Comparison of ENCODE assay signal across 9 mouse cellular contexts in the genomic region with DNA sequence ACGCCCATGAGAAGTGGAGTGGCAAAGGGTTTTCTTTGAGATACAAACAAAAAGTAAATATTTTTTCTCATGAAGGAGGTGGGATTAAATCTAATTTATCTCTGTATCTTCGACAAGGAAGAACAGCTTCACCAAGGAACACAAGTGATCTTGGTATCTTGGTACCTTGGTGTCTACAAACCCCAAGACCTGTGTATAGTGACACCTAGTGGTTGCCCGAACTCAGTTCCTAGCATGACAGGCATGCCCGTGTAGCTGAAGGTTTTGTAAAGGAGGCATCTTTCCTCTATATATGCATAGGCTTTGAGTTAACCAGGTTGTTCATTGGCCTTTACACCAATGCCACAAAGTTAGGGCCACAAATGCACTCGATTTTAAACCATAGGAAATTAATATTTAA. TPM values are rescaled to one million over a fixed set of nuclear protein-coding genes. Genes with fewer than 3 reads are reported as not detected.
DNase-seq lines count a peak whose midpoint lies in the region; ATAC-seq lines count a peak whose summit lies in the region.
"Had no signal": no experiment of that assay in that cellular context is flagged by ENCODE, and none has a peak within 500 bp of the region (broad histone marks: within the 10 kb centered on the region; RNA-seq: fewer than 3 reads in every experiment).

No protein-coding gene starts in this region.

- H3K4me3 ChIP-seq in midbrain, embryonic 10.5 days = no peak overlapping the region
- no peak overlapping the region for H3K4me3 ChIP-seq in midbrain, embryonic 15.5 days
- no peak overlapping the region for H3K4me3 ChIP-seq in embryonic facial prominence, embryonic 11.5 days (ENCODE audit: low read depth, low read length)
- H3K4me3 ChIP-seq: megakaryocyte, embryonic 14.5 days had no signal

- peak; percentile 37 for DNase-seq in midbrain, embryonic 10.5 days (ENCODE audit: low spot score)
- DNase-seq in adrenal gland, postnatal 36 days = peak; percentile 45 to 56
- peak; percentile 79 for DNase-seq in embryonic facial prominence, embryonic 11.5 days (ENCODE audit: low spot score)
- peak; percentile 72 for DNase-seq in induced T-regulatory cell, adult 2 months (ENCODE audit: low read depth)
- DNase-seq in left cerebral cortex, adult 11 months (ENCODE audit: low spot score) = peak; percentile 55
- DNase-seq in splenic B cell, adult 2 months (ENCODE audit: low read depth, low spot score) = peak; percentile 51

- H3K36me3 ChIP-seq in midbrain, embryonic 10.5 days = no peaks in the 10 kb centered on the region
- H3K36me3 ChIP-seq in midbrain, embryonic 15.5 days (replicated peaks) = no peaks in the 10 kb centered on the region
- no peaks in the 10 kb centered on the region for H3K36me3 ChIP-seq in embryonic facial prominence, embryonic 11.5 days (replicated peaks; ENCODE audit: control insufficient read depth, insufficient read depth, low read depth, low read length)
- H3K36me3 ChIP-seq in splenic B cell, adult 2 months (ENCODE audit: control insufficient read depth, insufficient read depth, low read length, poor library complexity, severe bottlenecking) = no peaks in the 10 kb centered on the region

- no peak overlapping the region for H3K4me2 ChIP-seq in midbrain, embryonic 15.5 days
- no peak overlapping the region for H3K4me2 ChIP-seq in embryonic facial prominence, embryonic 11.5 days (ENCODE audit: low read depth, low read length)

- no peaks in the 10 kb centered on the region for H3K4me1 ChIP-seq in midbrain, embryonic 10.5 days
- no peaks in the 10 kb centered on the region for H3K4me1 ChIP-seq in midbrain, embryonic 15.5 days
- H3K4me1 ChIP-seq in embryonic facial prominence, embryonic 11.5 days (ENCODE audit: control insufficient read depth, insufficient read depth, low read length) = no peaks in the 10 kb centered on the region
- H3K4me1 ChIP-seq: megakaryocyte, embryonic 14.5 days had no signal

- 35% methylated on average over 5 of the region's 5 CpGs for WGBS in midbrain, embryonic 10.5 days
- WGBS in midbrain, embryonic 15.5 days = 33% methylated on average over 5 of the region's 5 CpGs
- 33% methylated on average over 5 of the region's 5 CpGs for WGBS in embryonic facial prominence, embryonic 11.5 days

- H3K27ac ChIP-seq in midbrain, embryonic 10.5 days (replicated peaks) = no peak overlapping the region
- H3K27ac ChIP-seq in midbrain, embryonic 15.5 days = no peak overlapping the region
- no peak overlapping the region for H3K27ac ChIP-seq in embryonic facial prominence, embryonic 11.5 days (replicated peaks; ENCODE audit: low read depth, low read length)

- ATAC-seq in midbrain, embryonic 15.5 days (replicated peaks) = no peak
- no peak for ATAC-seq in embryonic facial prominence, embryonic 11.5 days (replicated peaks; ENCODE audit: insufficient number of reproducible peaks, low FRiP score, low TSS enrichment, low read depth)
- peak; percentile 87 for ATAC-seq in megakaryocyte progenitor cell, adult 5-6 weeks (replicated peaks; ENCODE audit: poor library complexity)

- no peak overlapping the region for H3K9ac ChIP-seq in midbrain, embryonic 15.5 days
- no peak overlapping the region for H3K9ac ChIP-seq in embryonic facial prominence, embryonic 11.5 days (replicated peaks; ENCODE audit: low read length)

- H3K9me3 ChIP-seq in midbrain, embryonic 10.5 days (replicated peaks) = no peaks in the 10 kb centered on the region
- H3K9me3 ChIP-seq in midbrain, embryonic 15.5 days = no peaks in the 10 kb centered on the region
- H3K9me3 ChIP-seq in embryonic facial prominence, embryonic 11.5 days (replicated peaks; ENCODE audit: control insufficient read depth, low read length) = no peaks in the 10 kb centered on the region

- no peaks in the 10 kb centered on the region for H3K27me3 ChIP-seq in midbrain, embryonic 10.5 days (ENCODE audit: low read depth, poor library complexity, severe bottlenecking)
- H3K27me3 ChIP-seq in midbrain, embryonic 15.5 days (replicated peaks) = no peaks in the 10 kb centered on the region
- H3K27me3 ChIP-seq in embryonic facial prominence, embryonic 11.5 days (ENCODE audit: control insufficient read depth, insufficient read depth, low read length) = no peaks in the 10 kb centered on the region
- H3K27me3 ChIP-seq in splenic B cell, adult 2 months (ENCODE audit: control insufficient read depth, insufficient read depth, low read length, poor library complexity, severe bottlenecking) = no peaks in the 10 kb centered on the region
- H3K27me3 ChIP-seq: megakaryocyte, embryonic 14.5 days had no signal

RNA-seq across cellular contexts. Expression of gene Crim1, which starts 36.8 kb away (rescaled TPM):
- polyA plus RNA-seq in midbrain, embryonic 10.5 days (2016; fragmentation: Nextera tagmentation; extraction: Ambion mirVana) = 2.8 and 4.9 TPM in 2 replicates
- 11.6 and 13.1 TPM in 2 replicates for polyA plus RNA-seq in midbrain, embryonic 15.5 days (2015; fragmentation: Nextera tagmentation; extraction: Ambion mirVana)
- total RNA-seq in adrenal gland, postnatal 36 days (2021) = 10 to 100 TPM; 35.0 to 37.0 TPM
- polyA plus RNA-seq in embryonic facial prominence, embryonic 11.5 days (2014; fragmentation: Nextera tagmentation; extraction: Ambion mirVana) = 3.3 TPM in 2 replicates
- total RNA-seq in megakaryocyte progenitor cell, adult 5-6 weeks (2015) = 1.2 and 2.1 TPM in 2 replicates
- 0.79 and 1.3 TPM in 2 replicates for total RNA-seq in megakaryocyte progenitor cell, adult 5-6 weeks (2017)
